Mouse (Mus musculus): ENCODE data around the gene Irf2.

Gene Irf2

DNA sequence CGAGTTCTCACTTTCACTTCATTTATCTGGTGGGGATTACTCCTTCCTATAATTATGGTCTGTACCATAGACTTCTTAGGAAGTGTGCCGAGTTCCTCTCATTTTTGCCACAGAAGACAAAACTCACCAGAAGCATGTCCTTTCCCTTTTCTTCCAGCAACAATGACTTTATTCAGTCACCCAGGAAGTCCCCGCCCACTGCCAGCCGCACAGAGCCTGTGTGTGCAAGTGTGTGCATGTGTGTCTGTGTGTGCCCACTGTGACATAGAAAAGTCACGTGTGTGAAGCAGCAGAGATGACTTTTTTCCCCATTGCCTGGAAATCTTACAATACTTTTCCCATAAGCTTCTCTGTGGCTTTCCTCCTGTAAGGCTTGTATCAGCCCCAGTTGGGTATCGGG is 141.8 kb downstream of the Irf2 start:
- DNase-seq (ENCODE audit: low spot score in 2 of 2) = no peak

DNA sequence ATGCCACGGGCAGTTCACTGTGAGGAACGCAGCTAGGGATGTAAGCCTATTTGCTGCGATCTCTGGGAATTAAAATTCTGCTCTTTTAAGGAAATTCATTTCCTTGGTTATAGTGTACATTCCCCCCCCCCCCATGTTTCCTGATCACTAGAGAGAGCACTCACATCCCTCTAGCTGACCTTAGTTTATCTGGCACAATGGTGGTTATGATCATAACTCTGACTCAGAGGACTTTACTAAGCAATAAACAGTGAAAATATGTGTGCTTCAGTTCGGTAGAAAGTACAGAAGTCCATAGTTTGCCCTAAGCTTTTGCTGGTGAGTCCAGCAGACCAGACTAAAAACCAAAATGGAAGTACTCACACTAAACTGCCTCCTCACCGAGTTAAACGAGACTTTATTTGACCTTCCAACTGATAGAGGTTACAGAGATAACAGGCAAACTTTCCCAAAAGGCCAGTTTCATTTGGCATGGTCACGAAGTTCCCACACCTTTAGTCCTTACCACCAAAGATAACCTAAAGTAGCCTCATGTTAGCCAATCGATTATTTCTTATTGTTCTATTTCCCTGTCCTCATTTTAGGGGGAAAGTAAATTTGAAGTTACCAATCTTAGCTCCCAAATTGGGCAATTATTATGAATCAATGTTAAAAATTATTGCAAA is 142.4 kb downstream of the Irf2 start:
- no peak for DNase-seq (ENCODE audit: low spot score in 2 of 2)

DNA sequence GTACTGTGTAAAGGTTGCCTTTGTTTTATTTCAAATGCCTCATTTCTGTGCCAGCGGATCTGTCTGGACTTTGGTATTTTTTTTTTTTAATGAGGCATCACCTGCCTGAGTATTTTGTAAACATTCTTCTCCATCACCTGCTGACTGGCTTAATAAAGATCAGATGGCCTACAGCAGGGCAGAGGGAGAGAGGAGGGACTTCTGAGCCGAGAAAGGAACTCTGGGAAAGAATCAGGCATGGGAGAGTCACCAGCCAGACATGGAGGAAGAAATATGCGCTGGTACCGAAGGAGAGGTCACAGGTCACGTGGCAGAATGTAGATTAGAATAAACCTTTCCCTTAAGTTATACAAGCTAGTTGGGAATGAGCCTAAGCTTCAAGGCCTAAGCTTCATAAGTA is 143.2 kb downstream of the Irf2 start:
- DNase-seq (ENCODE audit: low spot score in 2 of 2) = no peak

DNA sequence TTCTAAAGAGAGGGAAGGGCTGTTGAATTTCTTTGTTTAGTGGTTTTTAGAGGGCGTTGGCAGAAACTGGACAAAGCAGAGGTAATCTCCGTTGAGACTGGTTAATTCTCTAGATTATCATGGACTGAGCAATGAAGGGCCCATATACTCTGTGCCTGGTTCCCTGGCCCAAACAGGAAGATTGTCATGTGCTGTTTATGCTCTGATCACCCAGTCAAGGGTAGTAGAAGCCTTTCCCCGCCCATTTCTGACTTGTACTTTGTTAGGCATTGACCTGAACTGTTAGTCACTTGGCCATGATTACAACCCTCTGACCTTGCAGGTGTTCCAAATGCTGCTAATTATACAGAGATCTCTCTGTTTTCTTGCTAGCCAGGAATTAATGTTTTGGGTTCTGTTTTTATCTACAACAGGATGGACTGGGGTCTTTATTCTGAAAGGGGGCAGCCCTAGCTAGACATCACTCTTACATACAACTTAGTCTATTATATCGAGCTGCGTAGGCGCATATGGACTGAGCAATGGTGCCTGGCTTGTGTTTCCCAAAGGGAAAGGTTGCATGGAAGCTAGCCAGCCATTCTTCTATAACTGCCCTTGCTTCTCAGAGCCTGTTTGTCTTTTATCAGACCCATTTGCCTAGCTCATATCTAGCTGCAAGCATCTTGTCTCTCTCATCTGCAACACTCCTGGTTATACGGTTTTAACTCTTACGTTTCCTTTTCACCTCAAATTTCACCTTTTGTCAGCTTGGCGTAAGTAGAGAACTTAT is 143.9 kb downstream of the Irf2 start:
- DNase-seq (ENCODE audit: low spot score in 2 of 2) = no peak

DNA sequence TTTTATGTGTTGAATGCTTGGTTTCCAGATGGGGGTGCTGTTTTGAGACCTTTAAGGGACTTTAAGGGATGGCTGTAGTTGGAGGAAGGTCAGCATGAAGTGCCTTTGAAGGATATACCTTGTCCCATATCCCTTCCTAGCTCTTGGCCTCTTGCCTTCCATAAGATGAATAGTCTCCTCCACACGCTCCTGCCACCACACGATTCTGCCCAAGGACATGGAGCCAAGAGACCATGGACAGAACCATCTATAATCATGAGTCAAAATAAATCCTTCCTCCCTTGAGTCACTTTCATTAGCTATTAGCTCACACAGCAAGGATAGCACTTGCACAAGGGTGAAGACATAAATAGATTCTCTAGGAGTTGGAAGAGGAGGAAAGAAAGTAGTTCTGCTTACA is 146.3 kb downstream of the Irf2 start:
- no peak for DNase-seq (ENCODE audit: low spot score in 2 of 2)

DNA sequence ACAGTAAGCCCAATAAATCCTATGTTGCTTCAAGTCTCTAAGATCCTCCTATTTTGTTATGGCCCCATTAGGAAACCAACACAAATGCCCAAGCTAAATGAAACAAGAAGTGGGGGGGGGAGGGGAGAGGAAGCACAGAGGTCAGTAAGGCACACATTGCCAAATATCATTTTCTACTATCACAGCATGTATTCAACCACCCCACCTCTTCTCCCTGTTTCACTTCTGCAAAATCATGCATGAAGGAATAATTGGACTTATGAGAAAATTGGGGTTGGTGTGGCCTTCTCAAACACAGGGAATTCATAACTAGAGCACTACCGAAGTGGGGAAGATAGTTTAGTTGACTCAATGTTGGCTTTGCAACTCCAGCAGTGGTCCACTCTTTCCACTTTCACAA is 146.7 kb downstream of the Irf2 start:
- DNase-seq (ENCODE audit: low spot score in 2 of 2) = no peak

DNA sequence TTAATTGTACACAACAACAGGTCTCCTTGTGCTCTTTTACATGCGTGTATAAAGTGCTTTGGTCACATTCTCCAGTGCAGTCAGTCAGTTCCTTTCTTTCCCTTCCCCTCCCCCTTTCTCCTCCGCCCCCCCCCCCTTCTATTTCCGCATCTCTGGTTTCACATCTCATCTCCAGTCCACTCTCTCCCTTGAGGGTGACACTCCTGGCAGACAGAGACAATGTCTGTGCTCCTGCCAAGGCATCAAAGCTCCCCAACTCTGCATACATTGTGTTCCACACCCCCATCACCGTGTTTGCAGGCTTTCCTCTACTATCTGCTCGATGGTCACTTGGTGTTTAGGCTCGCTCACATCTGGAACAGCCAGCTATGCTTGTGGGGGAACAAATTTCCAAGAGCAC is 147.9 kb downstream of the Irf2 start:
- DNase-seq (ENCODE audit: low spot score in 2 of 2) = no peak

DNA sequence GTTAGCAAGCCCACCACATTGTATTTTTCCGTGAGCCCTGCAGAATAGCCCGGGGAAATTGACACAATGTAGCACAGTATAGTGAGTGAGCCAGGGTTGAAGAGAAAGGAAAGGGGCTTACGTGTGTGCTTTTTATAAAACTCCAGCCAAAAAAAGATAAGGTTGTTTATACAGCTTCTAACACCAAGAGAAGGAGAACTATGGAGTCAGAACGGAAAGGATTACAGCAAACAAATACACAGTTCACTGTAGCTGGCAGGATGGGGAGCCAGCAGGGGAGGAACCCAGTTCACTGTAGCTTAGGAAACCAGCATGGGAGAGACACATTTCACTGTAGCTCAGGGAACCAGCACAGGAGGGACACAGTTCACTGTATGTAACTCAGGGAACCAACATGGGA is 149.0 kb downstream of the Irf2 start:
- DNase-seq (ENCODE audit: low spot score in 2 of 2) = no peak

DNA sequence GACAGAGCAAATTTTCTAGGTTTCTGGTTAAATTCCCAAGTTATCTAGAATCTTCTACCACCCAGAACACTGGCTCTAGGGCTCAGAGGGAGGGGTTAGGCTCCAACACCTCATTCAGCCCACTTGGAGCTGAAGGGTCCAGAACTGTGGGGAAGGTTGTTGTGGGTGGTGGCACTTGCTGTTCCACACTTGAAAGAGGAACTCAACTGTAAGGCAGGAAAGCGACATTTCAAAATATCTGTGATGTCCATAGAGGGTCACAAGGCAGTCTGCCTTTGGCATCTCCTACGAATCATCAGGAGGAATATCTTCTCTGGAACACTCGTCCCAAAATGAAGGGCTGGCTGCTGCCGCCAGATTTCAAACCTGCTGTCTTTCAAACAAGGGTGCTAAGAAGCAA is 150.7 kb downstream of the Irf2 start:
- DNase-seq (ENCODE audit: low spot score in 2 of 2) = no peak

DNA sequence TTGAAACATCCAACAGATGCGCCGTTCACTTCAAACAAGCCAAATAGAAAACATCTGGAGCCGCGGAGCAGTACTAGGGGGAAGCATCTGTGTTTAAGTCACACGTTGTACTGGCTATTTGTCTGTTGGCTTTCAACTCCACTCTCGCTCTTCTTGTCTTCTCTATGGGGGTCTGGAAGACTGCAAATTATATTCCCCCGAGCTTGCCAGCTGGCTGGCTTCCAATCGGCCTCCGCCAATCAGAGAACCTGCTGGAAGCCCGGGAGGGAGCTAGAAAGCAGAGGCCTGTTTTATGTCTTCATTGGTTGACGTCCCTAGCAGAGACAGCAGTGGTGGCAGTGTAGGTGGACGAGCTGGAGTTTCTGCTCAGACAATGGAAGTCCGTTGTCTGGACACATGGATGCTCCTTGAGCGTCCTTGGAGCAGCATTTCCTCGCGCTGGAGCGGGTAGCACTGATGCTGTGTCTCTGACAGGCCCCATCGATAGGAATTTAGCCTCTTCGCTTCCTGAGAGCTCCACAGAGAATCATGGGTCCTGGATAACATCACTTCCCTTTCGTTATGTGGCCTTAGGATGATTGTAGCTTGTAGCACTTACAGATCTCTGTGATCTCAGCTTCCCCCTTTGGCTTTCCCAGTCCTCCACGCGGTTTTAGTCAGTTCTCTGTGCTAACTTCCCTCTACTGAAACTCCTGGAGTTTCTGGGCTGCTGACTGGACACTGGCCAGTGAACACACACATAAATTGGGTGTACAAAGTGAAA is 153.2 kb downstream of the Irf2 start:
- DNase-seq (ENCODE audit: low spot score in 2 of 2) = peak in 1 of 2 experiments; percentile 9

DNA sequence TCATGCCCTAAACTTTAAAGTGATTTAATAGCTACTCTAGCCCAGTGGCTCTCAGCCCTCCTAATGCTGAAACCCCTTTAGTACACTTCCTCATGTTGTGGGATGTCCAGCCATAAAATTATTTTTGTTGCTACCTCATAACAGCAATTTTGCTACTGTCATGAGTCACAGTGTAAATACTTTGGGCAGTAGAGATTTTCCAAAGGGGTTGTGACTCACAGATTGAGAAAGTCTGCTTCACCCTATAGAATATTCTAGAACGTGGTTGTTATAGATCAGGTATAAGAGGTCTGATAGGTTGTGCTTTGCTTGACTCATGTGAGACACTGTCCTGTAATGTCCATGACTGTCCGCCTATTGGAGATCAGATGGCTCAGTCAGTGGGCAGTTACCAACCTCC is 154.9 kb downstream of the Irf2 start:
- no peak for DNase-seq (ENCODE audit: low spot score in 2 of 2)

DNA sequence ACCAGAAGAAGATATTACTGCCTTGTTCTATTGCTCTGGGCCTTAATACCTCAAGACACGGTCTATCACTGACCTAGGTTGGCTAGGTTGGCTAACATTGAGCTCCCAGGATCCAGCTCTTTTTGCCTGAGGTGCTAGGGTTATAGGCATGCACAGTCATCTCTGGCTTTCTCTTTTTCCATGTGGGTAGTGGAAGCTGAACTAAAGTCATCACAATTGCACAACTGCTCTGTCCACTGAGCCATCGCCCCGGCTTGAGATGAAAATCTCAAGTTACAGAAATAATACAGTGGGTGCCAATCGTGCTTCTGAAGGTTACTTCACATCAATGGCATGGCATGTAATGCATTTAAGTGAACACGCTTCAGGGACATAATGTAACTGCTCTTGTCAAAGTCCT is 156.5 kb downstream of the Irf2 start:
- DNase-seq (ENCODE audit: low spot score in 2 of 2) = no peak

DNA sequence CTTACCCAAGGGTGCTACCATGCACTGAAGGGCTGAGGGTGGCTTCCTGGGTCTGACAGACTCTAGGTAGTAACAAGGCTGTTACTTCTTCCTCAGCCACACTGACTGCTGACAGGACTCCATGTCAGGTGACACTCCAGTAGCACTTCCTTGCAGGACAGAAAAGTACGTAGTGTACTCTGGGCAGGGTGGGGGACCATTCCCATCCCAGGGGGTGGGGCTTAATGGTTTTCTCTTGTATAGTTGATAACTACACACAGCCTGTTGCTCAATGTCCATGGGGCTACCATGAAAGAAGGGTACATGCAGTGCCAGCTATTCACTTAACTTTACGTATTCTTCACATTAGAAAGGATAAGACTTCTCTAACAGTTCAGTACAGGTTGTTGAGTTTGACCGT is 157.2 kb downstream of the Irf2 start:
- no peak for DNase-seq (ENCODE audit: low spot score in 2 of 2)
